Mouse (Mus musculus): ENCODE results near the gene Zfp759.
"Not testable (repeated sequence)": the region's sequence is repeated elsewhere in the genome, so short reads cannot be mapped to it uniquely, and the experiment has no call there.

Gene Zfp759

DNA sequence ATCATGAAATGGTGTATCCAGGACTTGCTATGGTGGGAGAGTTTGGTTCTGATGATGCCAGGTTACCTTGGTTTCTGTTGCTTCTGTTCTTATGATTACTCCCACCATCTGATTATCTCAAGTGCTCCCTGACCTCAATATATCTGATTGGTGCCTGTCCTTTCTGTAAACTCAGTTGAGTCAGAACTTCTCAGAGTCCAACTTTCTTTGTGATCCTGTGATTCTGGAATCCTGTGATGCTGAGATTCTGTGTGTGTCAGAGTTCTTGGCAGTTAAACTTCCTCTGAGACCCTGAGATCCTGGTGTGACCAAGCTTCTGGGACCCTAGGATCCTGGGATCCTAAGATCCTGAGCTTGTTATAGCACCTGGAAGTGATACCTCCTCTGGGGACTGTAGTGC is at the start of gene Zfp759:
Gene Zfp759, plus strand, starts transcription at position 301 of the 400 bp plus-strand sequence.
- not testable (repeated sequence) for DNase-seq (ENCODE audit: low spot score)

DNA sequence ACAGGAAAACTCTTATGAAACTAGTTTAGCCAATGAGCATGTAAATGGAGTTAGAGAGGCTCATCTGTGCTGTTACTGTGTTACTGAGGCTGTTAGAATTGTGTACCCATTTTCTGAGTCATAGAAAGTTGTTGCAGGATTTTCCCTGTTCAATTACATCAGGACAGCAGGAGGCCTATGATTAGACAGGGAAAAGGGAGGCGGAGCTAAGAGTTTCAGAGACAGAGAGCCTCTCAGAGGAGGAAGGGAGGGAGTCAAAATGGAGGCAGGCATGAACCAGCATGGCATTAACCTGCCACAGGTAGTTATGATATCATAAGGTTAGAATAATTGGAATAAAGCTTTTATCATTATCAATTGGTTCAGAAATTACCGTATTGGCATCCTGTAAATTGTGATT is 48.7 kb upstream of the Zfp759 start:
- no peak for DNase-seq (ENCODE audit: low spot score)

DNA sequence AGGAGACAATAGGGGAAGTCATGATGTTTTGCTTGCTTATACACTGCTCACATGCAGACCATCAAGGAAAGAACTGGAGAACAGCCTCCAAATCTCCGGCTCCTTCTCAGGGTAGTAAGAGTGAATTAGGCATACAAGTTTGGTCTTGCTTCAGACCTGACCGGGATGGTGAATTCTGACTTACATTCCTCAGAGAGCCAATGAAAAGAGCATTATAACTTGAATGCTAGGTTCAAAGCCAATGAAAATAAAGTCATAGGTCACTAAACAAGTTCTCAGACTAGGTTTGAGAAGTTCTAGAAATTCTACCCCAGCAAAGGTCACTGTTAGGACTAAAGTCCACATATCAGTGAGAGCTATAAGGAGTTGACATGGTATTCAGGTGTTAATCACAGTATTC is 44.2 kb upstream of the Zfp759 start:
- no peak for DNase-seq (ENCODE audit: low spot score)

DNA sequence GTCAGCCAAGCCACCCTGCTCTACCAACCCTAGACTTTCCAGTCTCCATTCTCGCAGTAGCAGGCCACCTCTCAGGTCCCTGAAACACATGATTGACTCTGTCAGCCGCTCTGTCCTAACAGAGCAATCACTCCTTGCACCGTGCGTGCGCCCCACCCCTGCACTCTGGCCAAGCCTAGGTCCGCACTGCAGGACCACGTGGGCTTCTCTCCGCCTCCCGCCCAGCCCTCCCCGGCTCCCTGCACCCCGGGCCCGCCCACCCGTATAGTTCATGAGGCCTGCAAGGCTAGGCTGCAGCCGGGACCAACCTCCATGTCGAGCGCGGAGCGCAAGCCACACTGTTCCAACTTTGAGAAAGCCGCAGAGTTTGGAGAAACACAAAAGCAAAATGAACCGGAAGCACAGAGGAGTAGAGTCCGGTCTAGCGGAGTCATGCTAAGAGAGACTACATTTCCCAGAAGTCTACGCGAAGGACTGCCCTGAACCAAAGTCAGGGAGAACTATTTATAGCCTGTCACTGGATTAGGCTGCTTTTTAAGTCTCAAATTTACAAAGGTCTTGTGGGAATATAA is 40.2 kb upstream of the Zfp759 start:
- peak; percentile 39 for DNase-seq (ENCODE audit: low spot score)

DNA sequence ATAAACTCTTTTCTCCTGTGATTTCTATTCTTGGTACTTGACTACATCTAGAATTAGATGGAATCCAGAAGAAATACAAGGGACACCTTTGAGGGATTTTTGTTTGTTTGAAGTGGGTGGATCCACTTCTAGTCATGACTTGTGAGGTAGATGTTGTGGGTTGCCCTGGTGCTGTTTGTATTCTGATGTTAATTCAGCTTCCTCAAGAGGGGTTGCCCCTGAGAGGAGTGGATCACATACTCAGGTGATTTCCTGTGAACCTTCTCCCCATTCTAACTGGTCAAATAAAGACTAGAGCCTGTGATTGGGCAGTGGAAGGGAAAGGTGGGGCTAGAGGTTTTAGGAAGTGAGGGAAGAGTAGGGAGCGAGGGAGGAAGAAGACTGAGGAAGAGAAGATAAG is 39.5 kb upstream of the Zfp759 start:
- no peak for DNase-seq (ENCODE audit: low spot score)

DNA sequence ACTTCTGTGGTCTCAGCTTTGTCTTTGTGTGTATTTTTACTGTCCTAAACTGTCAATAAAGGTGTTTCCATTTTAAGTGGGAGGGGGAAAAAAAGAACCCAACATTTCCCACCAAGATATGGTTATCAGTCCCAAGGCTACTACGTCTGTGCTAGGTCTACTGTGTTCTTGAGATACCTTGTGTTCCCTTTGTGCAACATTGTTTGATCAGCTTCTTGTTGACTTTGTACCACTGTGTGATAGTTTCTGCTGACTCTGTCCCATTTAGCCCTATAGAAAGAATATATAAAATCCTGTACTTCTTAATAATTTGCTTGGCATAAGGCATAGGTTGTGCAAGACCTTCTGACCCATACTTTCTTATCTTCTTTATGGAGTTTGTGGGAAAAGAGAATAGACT is 31.3 kb upstream of the Zfp759 start:
- no peak for DNase-seq (ENCODE audit: low spot score)

DNA sequence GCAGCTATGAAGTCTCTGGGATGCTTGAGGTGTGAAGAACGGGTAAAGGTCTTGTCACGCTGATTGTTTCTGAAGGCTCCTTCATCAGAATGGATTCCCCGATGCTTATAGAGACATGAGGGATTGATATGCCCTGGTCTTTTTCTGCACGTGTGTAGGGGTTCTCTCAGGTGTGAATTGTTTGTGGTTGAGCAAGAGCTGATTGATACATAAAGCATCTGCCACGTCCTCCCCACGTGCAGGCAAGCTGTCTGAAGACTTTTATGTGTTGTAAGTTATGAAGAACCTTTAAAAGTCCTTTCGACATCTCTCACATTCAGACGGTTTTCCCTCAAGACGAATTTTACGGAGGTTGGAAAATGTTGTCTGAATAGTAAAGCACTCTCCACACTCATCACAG is 23.6 kb upstream of the Zfp759 start, which contains the start of gene Zfp708:
Gene Zfp708, minus strand, starts transcription at position 101 of the 400 bp plus-strand sequence.
- no peak for DNase-seq (ENCODE audit: low spot score)

DNA sequence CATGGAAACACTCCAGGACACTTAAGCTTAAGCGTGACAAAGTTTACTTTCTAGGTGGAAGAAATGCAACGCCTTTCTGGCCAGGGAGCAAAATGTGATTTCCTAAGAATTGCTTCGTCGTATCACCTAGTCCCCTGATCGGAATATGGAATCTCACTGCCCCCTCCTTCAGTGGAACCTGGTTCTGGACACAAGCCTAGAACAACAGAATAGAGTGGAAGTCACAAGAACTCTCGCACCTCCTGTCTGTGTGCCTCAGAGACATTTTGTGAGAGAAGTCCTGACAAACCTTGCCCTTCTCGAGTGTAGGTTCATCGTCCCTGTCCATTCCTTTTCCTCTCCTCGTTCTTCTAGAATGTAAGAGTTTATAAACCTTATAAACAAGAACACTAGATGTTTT is 13.8 kb upstream of the Zfp759 start:
- DNase-seq (ENCODE audit: low spot score) = no peak

DNA sequence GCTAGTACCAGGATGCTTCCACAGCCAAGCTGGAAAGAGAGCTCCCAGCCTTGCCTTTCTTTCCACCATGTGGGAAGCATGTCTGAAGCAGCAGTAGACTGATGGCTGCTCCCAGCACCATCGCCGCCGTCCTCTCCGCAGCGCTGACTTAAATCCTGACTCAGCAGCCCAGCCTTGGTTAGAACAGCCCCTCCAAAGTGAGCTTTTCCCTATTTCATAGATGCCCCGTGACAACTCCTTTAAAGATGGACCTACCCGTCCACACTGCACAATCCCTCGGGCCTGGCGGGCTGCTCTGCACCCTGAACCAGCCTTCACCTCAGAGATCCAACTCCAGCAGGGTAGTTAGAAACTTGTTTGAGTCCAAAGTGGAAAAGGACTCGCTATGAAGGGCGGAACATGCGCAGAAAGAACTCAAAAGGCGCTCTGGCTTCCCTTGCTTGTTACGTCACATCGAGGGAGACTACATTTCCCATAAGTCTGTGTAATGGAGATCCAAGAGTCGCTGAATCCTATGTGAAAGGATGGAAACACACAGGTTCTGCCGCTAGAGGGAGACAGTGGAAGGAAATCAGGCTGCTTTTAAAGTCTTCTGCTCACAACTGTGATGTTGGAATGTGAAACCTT is 13.2 kb upstream of the Zfp759 start, which contains the start of gene Gm28557:
Gene Gm28557, minus strand, starts transcription at position 411 of the 627 bp plus-strand sequence.
- DNase-seq (ENCODE audit: low spot score) = peak; percentile 60

DNA sequence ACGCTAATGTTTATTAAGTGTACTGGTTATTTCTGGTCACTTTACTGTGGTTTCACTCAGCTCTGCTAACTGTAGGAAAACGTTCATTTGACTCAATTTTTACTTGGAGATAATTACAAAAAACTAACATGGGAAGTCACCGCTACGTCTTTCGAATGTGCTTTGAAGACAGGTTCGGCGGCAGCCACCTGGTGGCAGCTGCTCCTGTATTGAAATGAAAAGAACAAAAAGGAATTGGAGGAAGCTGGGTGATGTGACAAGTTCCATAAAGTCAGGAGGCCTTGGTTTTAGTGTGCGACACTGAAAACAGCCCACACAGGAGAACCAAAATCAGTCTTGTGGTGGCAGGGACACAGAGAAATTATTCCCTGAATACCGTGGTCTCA is 12.6 kb upstream of the Zfp759 start:
- no peak for DNase-seq (ENCODE audit: low spot score)

DNA sequence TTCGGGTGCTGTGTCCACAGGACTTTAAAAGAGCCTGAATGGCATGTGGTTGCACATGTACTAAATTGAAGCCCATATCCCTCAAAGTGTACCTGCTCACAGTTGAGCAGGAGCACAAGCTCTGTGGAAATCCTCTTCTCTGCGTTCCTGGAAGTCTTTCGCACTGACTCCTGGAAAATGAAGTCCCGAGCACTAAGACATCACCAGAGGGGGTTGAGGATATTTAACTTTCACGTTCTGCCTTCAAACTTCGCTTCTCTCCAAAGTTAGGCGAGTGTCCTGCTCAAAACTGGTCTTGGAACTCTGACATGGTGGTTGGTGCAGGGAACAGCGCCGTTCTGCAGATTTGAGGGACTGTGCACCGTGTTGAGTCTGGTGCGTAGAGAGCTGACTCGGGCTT is 9.4 kb upstream of the Zfp759 start:
- no peak for DNase-seq (ENCODE audit: low spot score)

DNA sequence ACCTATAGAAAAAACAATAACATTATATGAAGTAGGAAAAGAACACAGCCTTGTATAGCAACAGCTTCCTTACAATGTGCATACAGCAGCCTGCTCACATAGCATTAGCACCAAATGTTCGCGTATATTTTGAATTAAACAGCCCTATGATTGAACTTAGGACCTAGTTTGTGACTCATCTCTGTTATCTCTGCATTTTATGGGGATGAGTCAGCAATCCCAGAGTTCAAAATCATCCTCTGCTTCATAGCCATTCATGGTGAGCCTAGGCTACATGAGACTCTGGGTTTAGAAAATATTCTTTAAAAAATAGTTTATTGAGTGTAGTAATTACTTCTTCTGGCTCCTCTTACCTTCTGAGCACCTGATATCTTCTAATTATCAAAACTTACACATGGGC is 8.2 kb upstream of the Zfp759 start:
- DNase-seq (ENCODE audit: low spot score) = no peak

DNA sequence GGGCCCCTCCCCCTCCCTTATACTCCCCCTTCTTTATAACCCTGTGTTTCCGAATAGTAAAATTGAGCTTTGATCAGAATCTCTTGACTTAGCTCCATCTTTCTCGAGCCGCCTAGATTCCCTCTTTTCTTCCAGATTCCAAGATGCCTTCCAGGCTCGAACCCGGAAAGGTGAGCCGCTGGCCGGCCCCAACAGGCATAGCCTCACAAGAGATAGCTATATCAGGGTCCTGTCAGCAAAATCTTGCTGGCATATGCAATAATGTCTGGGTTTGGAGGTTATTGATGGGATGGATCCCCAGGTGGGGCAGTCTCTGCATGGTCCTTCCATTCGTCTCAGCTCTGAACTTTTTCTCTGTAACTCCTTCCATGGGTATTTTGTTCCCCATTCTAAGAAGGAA is 5.3 kb upstream of the Zfp759 start, which contains the start of gene Rslcan18:
Gene Rslcan18, minus strand, starts transcription at position 101 of the 400 bp plus-strand sequence.
- not testable (repeated sequence) for DNase-seq (ENCODE audit: low spot score)

DNA sequence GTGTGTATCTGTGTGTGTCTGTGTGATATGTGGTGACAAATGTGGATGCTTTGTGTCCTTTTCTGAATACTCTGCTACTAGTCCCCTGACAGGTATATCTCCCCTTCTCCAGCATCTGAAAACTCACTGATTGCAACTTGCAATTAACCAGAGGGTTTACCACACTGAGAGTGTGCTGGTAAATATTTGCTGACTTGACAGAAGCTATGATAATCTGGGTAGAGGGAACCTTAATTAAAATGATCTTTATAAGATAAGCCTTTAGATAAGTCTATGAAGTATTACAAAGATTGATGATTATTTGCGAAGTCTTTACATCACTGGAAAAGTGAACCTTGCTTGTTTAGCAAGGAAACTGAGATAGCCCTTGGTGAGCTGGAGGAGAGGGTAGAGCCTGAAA is 3.0 kb downstream of the Zfp759 start:
- DNase-seq (ENCODE audit: low spot score) = no peak

DNA sequence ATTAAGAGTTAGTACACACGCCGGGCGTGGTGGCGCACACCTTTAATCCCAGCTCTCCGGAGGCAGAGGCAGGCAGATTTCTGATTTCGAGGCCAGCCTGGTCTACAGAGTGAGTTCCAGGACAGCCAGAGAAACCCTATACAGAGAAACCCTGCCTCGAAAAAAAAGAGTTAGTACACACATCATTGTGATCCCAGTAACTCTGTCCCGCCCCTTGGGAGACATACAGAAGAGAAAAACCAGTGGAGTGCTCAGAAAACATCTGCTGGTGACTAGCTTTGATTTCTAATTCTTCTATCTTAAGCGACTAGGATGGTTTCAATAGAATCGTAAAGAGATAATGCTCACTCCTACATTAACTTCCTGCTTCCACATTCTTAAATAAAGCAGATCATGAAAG is 6.0 kb downstream of the Zfp759 start:
- DNase-seq (ENCODE audit: low spot score) = not testable (repeated sequence)

DNA sequence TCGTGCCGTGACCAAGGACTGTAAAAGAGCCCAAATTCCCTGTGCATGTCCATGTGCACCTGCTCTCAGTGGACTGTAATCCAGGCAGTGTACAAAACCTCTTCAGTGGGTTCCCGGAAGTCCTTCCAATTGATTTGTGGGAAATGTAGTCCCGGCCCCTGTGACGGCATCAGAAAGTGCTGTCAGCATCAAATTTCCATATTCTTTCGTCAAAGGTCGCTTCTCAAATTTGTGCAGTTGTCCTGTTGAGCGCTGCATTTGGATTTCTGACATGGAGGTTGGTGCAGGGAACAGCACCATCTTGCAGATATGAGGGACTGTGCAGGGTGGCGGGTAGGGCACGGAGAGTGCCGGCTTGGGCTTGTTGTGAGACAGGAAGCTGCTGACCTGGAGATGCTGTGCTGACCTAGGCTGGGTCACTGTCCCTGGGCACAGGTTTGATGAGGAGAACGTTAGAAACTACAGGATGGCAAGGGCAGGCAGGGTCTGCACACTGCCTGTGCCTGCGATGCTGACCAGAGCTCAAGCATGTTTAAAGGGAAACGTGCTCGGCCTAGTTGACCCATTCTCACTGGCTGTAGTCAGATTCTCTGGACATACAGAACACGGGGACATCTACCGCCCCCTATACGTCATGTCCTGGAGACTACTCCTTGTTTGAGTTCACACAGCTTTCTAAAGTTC is 6.7 kb downstream of the Zfp759 start:
- DNase-seq (ENCODE audit: low spot score) = peak; percentile 50

DNA sequence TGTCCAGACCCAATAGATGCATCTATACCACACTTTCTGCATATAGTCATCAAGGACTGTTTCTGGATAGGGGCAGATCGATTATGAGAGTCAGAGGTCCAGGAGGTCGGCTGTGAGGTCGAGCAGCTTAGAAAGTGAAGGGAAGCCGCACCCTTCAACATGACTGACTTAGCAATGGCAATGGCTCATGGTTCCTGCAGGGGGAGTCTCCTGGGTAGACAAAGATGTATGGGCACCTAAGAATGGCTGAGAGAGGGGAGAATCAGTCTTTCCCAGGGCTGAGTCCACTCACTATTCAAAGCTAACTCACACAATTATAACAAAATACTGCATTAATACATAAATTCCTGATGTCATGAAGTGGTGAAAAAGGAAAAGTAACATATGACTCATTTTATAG is 44.7 kb downstream of the Zfp759 start:
- not testable (repeated sequence) for DNase-seq (ENCODE audit: low spot score)

DNA sequence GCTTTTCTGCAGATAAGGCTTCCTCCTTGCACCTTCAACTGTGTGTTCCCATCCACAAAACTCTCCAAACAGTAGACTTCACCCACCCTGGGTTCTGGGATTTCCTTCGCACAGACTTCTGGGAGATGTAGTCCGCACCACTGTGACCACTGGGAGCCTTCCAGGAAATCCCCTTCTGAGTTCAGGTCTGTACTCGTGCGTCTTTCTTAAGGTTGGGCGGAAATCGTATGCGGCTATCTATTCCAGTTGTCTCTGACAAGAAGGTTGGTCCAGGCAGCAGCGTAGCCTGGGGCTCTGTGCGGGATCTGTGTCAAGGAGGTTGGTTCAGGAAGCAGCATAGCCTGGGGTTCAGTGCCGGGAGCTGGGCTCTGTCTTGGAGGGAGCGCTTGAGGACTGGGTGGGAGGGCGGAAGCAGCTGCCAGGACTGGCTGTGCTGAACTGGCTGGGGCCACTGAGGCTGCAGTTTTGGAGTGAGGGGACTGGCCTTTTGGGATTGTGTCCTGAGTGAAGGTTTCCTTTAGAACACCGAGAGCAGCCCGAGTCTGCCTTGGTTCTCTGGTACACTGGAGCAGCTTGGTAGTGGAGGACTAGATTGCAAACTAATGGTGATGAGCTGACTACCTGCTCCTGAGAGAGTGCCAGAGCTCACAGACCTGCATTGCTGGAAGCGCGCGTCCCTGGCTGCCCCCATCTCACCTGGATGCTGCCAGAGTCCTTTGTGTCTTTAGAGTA is 51.7 kb downstream of the Zfp759 start, which contains the start of gene Rsl1:
Gene Rsl1, plus strand, starts transcription at position 192 of the 732 bp plus-strand sequence.
- DNase-seq (ENCODE audit: low spot score) = peak; percentile 49

DNA sequence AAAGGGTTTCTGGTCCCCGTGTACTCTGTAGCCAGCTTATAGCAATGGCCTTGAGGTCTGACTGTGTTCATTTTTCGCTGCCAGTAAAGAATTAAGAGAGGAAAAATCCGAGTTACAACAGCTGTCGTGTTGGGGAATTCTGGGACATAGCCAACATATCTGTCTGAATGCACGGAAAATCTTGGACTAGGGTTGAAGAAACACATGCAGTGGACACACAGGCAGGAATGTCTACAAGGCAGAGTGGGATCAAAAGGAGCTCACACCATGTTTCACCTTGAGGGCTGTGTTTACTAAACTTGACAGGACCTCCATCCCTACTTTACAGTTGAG is 52.2 kb downstream of the Zfp759 start:
- DNase-seq (ENCODE audit: low spot score) = no peak
